Mouse (Mus musculus) bone marrow macrophage, adult 2 months (primary cell): ENCODE measurements around the gene Socs3. TPM values are rescaled to one million over a fixed set of nuclear protein-coding genes. Genes with fewer than 3 reads are reported as not detected.

Experiments
- H3K27ac ChIP-seq: 2 replicates; pipeline ENCODE4 v1.5.1; 2012; ENCODE audit warnings: low read depth, low read length; ENCODE audit not compliant: insufficient read depth
- H3K4me1 ChIP-seq: 2 replicates; pipeline ENCODE4 v1.6.1; 2012; ENCODE audit warnings: low read length; ENCODE audit not compliant: control insufficient read depth, insufficient read depth
- H3K4me3 ChIP-seq: 2 replicates; pipeline ENCODE4 v1.5.1; 2012; ENCODE audit warnings: mild to moderate bottlenecking, low read length, moderate library complexity; ENCODE audit not compliant: insufficient read depth
- CTCF ChIP-seq: IDR thresholded peaks from 2 replicates; pipeline ENCODE4 v1.5.1; 2012; ENCODE audit warnings: low read depth, mild to moderate bottlenecking, low read length, moderate library complexity
- POLR2A ChIP-seq: IDR thresholded peaks from 2 replicates; pipeline ENCODE4 v1.6.1; 2012; ENCODE audit warnings: mild to moderate bottlenecking, low read depth, low read length, borderline replicate concordance
- polyA plus RNA-seq: library from polyadenylated mRNA; stranded (reverse); fragments of >200 nt; gene quantifications from 2 replicates; pipeline ENCODE4 v1.2.4, GENCODE M21; 2012; ENCODE audit not compliant: missing spikeins, insufficient read depth, insufficient read length

Gene Socs3
- polyA plus RNA-seq, 1 experiment: 6.9 TPM

- H3K27ac ChIP-seq: peak overlapping the region; percentile 20; the same call in 1 of the 2 replicates
- H3K4me1 ChIP-seq: peaks cover 45% of the 10 kb centered on the region
- H3K4me3 ChIP-seq: no peak overlapping the region
- TF ChIP-seq CTCF (no peak), POLR2A (no peak)
These were observed 28.5 kb downstream of the Socs3 start for GRCm38 (mm10) chr11:117941325-117941834.

GRCm38 (mm10) chr11:117940881-117941280 is 29.0 kb downstream of the Socs3 start:
- no peak for TF ChIP-seq CTCF
- no peak for TF ChIP-seq POLR2A
- no peak overlapping the region for H3K27ac ChIP-seq
- H3K4me1 ChIP-seq: peaks cover 44% of the 10 kb centered on the region
- H3K4me3 ChIP-seq: no peak overlapping the region

- no peak overlapping the region for H3K4me3 ChIP-seq
- H3K27ac ChIP-seq: no peak overlapping the region
- H3K4me1 ChIP-seq: peaks cover 45% of the 10 kb centered on the region
- TF ChIP-seq POLR2A (no peak), CTCF (no peak)
These were observed 30.0 kb downstream of the Socs3 start for GRCm38 (mm10) chr11:117939741-117940285.

DNA sequence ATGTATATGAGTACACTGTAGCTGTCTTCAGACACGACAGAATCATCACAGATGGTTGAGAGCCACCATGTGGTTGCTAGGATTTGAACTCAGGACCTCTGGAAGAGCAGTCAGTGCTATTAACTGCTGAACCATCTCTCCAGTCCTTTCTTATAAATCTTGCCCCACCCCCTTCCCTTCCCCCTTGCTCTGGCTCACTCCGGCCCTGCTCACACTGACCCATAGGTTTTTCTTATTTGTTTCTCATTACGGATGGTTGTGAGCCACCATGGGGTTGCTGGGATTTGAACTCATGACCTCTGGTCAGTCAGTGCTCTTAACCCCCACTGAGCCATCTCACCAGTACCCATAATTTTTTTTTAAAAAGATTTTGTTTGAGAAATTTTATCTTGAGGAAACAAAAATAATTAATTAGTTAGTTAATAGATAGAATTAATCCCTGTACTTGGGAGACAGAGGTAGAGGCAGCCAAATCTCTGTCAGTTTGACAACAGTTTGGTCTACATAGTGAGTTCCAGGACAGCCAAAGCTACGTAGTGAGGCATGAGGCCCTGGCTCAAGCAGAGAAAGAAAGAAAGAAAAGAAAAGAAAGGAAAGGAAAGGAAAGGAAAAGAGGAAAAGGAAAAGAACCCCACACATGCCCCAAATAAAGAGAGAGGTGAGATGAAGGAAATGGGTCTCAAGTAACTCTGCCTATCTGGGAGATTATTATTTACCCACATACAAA is 30.7 kb downstream of the Socs3 start:
- no peak for TF ChIP-seq CTCF
- TF ChIP-seq POLR2A: no peak
- H3K27ac ChIP-seq: no peak overlapping the region
- no peak overlapping the region for H3K4me3 ChIP-seq
- H3K4me1 ChIP-seq: peaks cover 51% of the 10 kb centered on the region

GRCm38 (mm10) chr11:117936202-117936601 is 33.6 kb downstream of the Socs3 start:
- Histone ChIP-seq H3K27ac (no peak overlapping the region), H3K4me1 (peaks cover 42% of the 10 kb centered on the region), H3K4me3 (no peak overlapping the region)
- TF ChIP-seq CTCF (no peak), POLR2A (no peak)

- Histone ChIP-seq H3K27ac (no peak overlapping the region), H3K4me3 (no peak overlapping the region), H3K4me1 (peaks cover 37% of the 10 kb centered on the region)
- no peak for TF ChIP-seq CTCF
- TF ChIP-seq POLR2A: no peak
These were observed 34.2 kb downstream of the Socs3 start for GRCm38 (mm10) chr11:117935616-117936015.

- Histone ChIP-seq H3K4me1 (peaks cover 31% of the 10 kb centered on the region), H3K4me3 (no peak overlapping the region), H3K27ac (no peak overlapping the region)
- TF ChIP-seq POLR2A: no peak
- no peak for TF ChIP-seq CTCF
These were observed 35.1 kb downstream of the Socs3 start for GRCm38 (mm10) chr11:117934576-117935368.

DNA sequence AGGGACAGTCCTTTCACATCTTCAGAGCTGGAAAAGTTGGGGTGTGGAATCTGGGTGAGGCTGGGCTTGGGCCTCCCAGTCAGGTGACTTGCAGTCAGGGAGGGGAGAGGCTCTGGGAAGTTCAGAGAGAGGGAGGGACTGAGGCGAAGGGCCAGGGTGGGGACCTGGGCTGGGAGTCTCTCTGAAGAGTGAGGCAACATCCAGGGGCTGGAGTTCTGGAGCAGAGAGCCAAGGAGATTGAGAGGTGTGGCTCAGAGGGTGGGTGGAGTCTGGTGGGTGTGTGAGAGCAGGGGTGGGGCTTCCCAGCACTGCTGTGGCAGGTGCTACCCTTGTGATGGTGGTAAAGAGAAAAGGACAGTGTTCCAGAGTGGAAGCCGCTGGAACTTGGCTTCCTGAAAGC is 35.7 kb downstream of the Socs3 start:
- no peak overlapping the region for H3K4me3 ChIP-seq
- TF ChIP-seq CTCF: no peak
- no peak for TF ChIP-seq POLR2A
- H3K27ac ChIP-seq: no peak overlapping the region
- H3K4me1 ChIP-seq: peaks cover 28% of the 10 kb centered on the region

DNA sequence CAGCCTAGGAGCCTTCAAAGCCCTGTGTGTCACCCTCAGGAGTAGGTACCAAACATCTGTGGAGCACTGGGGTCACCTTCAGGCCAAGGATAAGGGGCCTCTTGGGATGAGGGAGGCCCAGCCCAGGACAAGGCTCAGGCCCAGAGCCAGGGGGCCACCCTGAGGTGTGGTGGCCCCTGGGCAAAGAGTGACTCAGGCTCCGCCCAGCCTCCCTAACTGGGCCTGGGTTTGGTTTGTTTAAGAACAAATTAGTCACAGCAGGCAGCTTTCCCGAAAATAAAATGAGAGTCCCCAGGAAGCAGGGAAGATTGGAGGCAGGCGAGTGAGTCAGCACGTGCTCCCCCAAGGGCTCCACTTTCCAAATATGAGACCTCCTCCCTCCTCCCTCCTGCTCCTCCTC is 37.7 kb downstream of the Socs3 start:
- H3K27ac ChIP-seq: no peak overlapping the region
- no peak overlapping the region for H3K4me3 ChIP-seq
- H3K4me1 ChIP-seq: peaks cover 31% of the 10 kb centered on the region
- TF ChIP-seq CTCF (no peak), POLR2A (no peak)
